Mouse (Mus musculus): ENCODE measurements around the gene Btnl9. TPM values are rescaled to one million over a fixed set of nuclear protein-coding genes. Genes with fewer than 3 reads are reported as not detected.

The Btnl9 gene
- total RNA-seq, 1 experiment from 2014 or later: 6.8 TPM

Other genes with a start within 250 kb of the Btnl9 start
- 18.5 and 32.5 TPM in 2 replicates for gene Psme2b, start 241.0 kb downstream of the Btnl9 start, total RNA-seq (2017)
- gene Olfr56, start 208.3 kb downstream of the Btnl9 start, total RNA-seq (2017): 3.4 and 4.8 TPM in 2 replicates
- gene 9930111J21Rik1, start 207.8 kb downstream of the Btnl9 start, total RNA-seq (2017): 17.8 and 23.8 TPM in 2 replicates
- 39.1 and 57.5 TPM in 2 replicates for gene Gm12185, start 194.9 kb downstream of the Btnl9 start, total RNA-seq (2017)
- gene Tgtp1, start 193.0 kb downstream of the Btnl9 start, total RNA-seq (2017): 118 TPM in 2 replicates
- 35.6 and 56.0 TPM in 2 replicates for gene 9930111J21Rik2, start 135.9 kb downstream of the Btnl9 start, total RNA-seq (2017)
- gene Tgtp2, start 123.0 kb downstream of the Btnl9 start, total RNA-seq (2017): 551 and 622 TPM in 2 replicates
- gene Ifi47, start 110.6 kb downstream of the Btnl9 start, total RNA-seq (2017): 57.2 and 82.0 TPM in 2 replicates
- not detected in 2 replicates for gene Olfr1396, start 72.3 kb downstream of the Btnl9 start, total RNA-seq (2017)
- not detected in 2 replicates for gene Olfr1395, start 44.9 kb downstream of the Btnl9 start, total RNA-seq (2017)
- gene Olfr1394, start 32.8 kb downstream of the Btnl9 start, total RNA-seq (2017): not detected in 2 replicates
- 144 and 155 TPM in 2 replicates for gene Zfp62, start 16.1 kb upstream of the Btnl9 start, total RNA-seq (2017)
- 50.9 and 100 TPM in 2 replicates for gene Mgat1, start 57.0 kb upstream of the Btnl9 start, total RNA-seq (2017)
- gene Olfr1393, start 91.1 kb upstream of the Btnl9 start, total RNA-seq (2017): not detected in 2 replicates
- gene Olfr1392, start 98.1 kb upstream of the Btnl9 start, total RNA-seq (2017): not detected in 2 replicates
- gene Olfr10, start 117.6 kb upstream of the Btnl9 start, total RNA-seq (2017): not detected in 2 replicates
- not detected in 2 replicates for gene Olfr1391, start 135.6 kb upstream of the Btnl9 start, total RNA-seq (2017)
- gene Olfr1390, start 148.0 kb upstream of the Btnl9 start, total RNA-seq (2017): not detected in 2 replicates
- not detected in 2 replicates for gene Olfr1389, start 235.9 kb upstream of the Btnl9 start, total RNA-seq (2017)
- 0.13 and 0.15 TPM in 2 replicates for gene Olfr1388, start 249.5 kb upstream of the Btnl9 start, total RNA-seq (2017)